Mouse (Mus musculus) right cerebral cortex, adult 2 months (tissue): ENCODE data around the gene Olfr284.

Experiments used
- DNase-seq, 2 experiments: peaks; one replicate each; pipeline ENCODE4 v3.0.0; 2021 to 2022; ENCODE audit warnings: low spot score in 2 of 2

Olfr284 gene

GRCm38 (mm10) chr15:98340887-98341286 is at the start of gene Olfr284:
TSS of gene Olfr284 (minus strand) at chr15:98340987.
- DNase-seq, result no peak

- DNase-seq, result peak; percentile 64 to 75
These were observed 49.0 kb upstream of the Olfr284 start for GRCm38 (mm10) chr15:98389796-98390195.

GRCm38 (mm10) chr15:98387621-98388020 is 46.8 kb upstream of the Olfr284 start:
- DNase-seq, result no peak

GRCm38 (mm10) chr15:98380846-98381245 is 40.1 kb upstream of the Olfr284 start, which contains the start of gene Olfr283:
TSS of gene Olfr283 (minus strand) at chr15:98380946.
- no peak for DNase-seq

GRCm38 (mm10) chr15:98378209-98378608 is 37.4 kb upstream of the Olfr284 start:
- no peak for DNase-seq

GRCm38 (mm10) chr15:98317177-98317724 is 23.5 kb downstream of the Olfr284 start, which contains the start of gene Olfr285:
TSS of gene Olfr285 (minus strand) at chr15:98317353.
- DNase-seq, result no peak

- no peak for DNase-seq
These were observed 25.1 kb downstream of the Olfr284 start for GRCm38 (mm10) chr15:98315703-98316102.

- peak; percentile 42 to 47 for DNase-seq
These were observed 44.9 kb downstream of the Olfr284 start, which contains the start of gene Zfp641 for GRCm38 (mm10) chr15:98295628-98296551. TSS of gene Zfp641 (minus strand) at chr15:98296161.

- no peak for DNase-seq
These were observed 47.1 kb downstream of the Olfr284 start for GRCm38 (mm10) chr15:98293651-98294050.
